Mouse (Mus musculus) heart, postnatal 14 days (tissue): ENCODE measurements around the gene Tmem59. TPM values are rescaled to one million over a fixed set of nuclear protein-coding genes. Genes with fewer than 3 reads are reported as not detected.

Experiments used
- DNase-seq, 2 experiments: peaks; one replicate each; pipeline ENCODE4 v3.0.0; 2021 to 2022
- intact Hi-C: fragments of 180-260 bp; cut with DNase I; formaldehyde crosslinking; loops from one replicate; pipeline ENCODE4 v1.15.1; 2025
- long read RNA-seq, 2 experiments: library from polyadenylated mRNA; stranded (forward); transcript quantifications; one replicate each; pipeline ENCODE4 v2.0.0; 2021
- total RNA-seq, 2 experiments: library from RNA; stranded (reverse); gene quantifications; 2 replicates each; pipeline ENCODE4 v1.2.3; 2021

The Tmem59 gene
- total RNA-seq = 100 to 1,000 TPM; 149 to 155 TPM
- long read RNA-seq, experiment 1, transcript Tmem59-201 (8 exons, 1,775 nt) = major isoform, 383 of 391 reads
- long read RNA-seq, experiment 1, partial matches to known transcripts = 3 of 391 reads
- long read RNA-seq, experiment 1, other reads (novel, unspliced or antisense) = 4 of 391 reads
- long read RNA-seq, experiment 2, transcript Tmem59-201 (8 exons, 1,775 nt) = major isoform, 301 of 304 reads
- long read RNA-seq, experiment 2, partial matches to known transcripts = 0 of 304 reads
- long read RNA-seq, experiment 2, other reads (novel, unspliced or antisense) = 3 of 304 reads

DNA sequence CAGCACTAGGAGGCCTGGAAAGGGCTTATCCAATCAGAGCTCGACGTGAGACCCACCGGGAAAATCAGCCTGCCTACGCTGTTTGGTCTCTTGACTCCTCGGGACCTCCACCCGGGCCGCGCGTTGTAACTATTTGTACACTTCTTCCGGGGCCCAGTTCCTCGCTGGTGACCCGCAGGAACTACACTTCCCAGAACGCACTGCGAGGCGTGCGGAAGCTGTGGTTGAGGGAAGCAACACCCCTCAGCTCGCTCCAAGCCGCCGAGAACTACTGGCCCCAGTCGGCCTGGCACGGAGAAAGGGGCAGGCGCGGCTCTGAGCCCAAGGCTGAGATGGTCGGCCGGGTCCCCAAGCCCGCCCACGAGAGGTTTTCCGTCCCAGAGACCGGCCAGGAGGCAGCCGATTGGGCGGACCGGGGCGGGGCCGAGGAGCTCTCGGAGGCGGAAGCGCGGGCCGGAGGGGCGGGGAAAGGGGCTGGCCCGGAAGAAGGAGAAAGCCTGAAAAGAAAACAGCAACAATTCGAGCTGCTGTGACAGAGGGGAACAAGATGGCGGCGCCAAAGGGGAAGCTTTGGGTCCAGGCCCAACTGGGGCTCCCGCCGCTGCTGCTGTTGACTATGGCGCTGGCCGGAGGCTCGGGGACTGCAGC is at the start of gene Tmem59:
Tmem59 (plus strand) TSS at position 218 of the 648 bp plus-strand sequence.
- peak; percentile 98 for DNase-seq
- intact Hi-C loops = loop anchor here (2.0 to 5.0 kb wide), 2 partner anchors 74 to 136 kb away; partner anchors contain the start of genes Hspb11, Lrrc42 and Yipf1

DNA sequence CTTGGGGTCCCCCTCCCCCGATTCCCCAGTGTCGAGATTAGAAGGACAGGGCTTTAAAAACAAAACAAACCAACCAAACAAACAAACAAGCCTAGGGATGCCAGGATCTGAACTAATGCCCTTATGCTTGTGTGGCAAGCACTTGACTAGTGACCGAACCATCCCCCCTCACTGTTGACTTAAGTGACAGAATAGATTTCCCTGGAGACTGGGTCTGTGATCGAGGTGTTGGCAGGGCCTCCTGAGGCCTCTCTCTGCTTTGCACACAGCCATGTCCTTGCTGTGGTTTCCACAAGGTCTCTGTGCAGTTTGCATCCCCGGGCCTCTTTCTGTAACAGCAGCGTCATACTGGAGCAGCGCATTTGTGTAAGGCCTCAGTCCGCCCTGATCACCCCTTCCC is 48.8 kb upstream of the Tmem59 start:
- intact Hi-C loops = no loop called here
- no peak for DNase-seq

DNA sequence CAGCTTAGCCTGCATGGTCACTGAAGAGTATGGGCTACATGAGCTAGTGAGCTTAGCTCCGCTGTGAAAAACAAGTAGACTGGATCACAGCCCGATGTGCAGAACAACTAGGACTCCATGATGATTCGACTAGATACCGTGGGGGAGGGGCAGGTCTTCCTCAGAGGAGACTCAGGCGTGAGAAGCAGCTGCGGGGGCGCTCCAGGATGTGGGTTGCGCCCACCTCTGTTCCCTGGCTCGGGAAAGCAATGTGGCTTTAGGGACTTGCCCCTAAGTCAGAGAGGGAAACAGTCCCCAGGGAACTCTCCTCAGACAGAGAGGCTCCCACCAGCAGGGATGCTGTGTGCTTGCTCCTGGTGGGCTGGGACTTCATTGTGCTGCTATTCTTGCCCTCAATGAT is 47.7 kb upstream of the Tmem59 start:
- peak; percentile 21 to 25 for DNase-seq
- intact Hi-C loops = no loop called here

DNA sequence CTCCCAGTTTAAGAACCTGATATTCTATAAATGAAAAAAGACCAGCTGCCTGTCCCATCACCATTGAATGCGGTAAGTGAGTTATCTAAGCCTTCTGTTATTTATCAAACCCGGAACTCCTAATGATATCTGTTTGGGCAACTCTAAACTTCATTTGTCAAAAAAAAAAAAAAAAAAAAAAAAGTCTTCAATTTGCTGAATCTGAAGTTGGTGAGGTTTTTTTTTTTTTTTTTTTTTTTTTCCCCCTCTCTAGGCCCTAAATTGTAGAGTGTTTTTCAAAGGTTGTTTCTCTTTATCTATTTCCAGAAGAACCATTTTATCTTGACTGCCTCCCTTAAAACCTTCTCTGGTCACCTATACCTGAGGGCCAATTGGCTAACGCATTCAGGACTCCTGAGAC is 43.3 kb upstream of the Tmem59 start:
- intact Hi-C loops = no loop called here
- DNase-seq = no peak

DNA sequence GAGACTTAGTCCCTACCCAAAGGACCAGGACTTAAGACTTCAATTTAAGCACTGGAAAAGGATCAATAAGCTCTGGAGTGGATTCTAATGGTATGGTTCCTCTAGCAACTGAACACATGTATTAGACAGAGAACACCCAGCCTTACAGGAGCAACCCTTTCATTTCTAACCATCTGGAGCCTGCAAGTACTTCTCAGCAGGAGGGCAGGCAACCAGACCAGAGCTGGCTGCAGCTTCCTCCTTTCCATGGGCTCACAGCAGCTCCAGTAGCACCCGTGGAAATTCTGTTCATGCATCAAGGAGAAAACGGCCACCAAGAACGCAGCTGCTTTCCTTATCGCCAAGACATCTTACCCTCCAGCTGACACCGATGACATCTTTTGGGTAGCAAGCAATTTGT is 42.5 kb upstream of the Tmem59 start:
- no peak for DNase-seq
- intact Hi-C loops = no loop called here

DNA sequence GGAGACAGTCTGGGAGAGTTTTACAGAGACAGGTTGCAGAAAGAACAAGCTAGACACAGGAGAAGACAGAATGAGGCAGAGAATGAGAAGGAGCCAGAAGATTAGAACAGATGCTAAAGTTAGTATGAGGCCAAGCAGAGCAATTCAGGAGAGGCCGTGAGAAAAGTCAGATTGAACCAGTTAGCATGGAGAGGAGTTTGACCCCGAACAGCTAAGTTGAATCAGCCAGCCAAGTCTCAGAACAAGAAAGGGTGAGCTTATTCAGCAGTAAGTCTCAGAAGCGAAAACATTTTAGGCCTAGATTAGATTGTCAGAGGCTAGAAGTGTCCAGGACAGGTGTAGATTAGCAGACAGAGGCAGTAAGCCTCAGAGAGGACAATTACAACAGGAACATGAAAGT is 41.7 kb upstream of the Tmem59 start:
- DNase-seq = no peak
- intact Hi-C loops = no loop called here

DNA sequence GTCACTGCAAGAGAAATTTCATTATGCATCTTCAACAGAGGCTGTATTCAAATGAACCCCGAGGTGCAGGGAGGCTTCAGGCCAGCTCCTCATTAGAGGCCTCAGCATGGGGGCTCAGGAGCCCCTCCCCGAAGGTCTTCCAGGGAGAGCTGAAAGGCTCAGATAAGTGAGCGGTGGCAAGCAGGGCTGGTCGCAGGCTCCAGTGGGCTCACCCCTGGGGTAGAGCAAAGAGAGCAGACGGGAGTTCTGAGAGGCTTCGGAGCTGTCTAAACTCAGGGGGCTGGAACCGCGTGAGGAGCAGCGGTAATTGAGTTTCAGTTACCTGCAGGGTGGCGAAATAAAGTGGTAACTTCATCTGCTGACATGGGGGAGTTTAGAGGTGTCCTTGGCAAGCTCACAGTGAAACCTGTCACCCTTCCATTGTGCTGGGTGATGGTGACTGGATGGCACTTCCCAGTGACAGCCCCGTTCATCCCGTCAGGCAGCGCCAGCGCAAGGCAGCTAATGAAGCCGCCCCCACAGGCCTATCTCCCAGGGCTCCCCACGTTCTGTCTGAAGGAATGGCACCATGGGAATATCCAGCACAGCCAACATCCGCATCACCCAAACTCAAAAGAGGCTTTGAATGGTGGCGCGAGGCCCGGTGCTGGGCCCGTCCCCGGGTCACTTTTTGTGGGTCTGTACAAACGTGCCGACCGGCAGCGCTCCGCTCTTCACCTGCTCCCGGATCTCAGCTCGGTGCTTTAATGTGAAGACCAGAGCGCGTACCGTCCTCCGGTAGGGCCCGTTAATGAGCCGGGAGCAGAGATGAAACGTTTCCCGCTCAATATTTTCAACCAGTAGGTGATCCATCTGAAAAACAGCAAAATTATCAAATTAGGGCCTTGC is 39.0 kb upstream of the Tmem59 start:
- intact Hi-C loops = no loop called here
- DNase-seq = no peak

DNA sequence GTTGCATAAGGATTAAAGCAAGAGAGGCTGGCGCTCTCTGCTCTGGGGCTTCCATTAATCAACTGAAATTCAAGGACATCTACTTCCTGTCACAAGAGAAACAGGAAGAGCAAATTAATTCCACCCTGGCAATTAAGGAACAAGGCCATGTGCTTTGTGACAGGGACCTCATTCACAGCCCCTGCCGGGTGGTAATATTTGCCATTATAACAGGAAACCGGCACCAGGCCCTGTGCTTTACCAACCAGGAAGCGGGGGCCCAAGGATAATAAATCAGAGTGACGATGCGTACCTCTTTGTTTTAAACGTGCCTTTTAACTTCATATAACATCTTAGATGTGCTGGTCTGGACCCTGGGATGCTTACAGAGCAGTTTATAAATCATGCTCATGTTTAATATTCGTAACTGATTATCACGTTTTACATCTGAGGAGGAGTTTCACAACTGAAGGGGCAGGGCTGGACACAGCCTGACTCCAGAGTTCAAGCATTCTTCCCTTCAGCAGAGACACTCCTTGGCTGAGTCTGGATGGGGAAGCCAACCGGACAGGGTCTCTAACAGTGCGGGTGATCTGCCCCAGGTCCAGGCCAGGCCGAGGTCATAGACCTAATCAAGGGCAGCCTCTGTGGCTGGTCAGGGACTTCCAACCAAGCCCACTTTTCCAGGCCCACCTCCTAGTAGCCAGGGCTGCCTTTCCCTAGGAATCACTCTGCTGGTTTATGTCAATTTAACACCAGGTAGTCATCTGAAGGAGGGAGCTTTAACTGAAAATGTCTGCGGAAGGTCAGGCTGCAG is 38.2 kb upstream of the Tmem59 start:
- intact Hi-C loops = no loop called here
- DNase-seq = no peak

DNA sequence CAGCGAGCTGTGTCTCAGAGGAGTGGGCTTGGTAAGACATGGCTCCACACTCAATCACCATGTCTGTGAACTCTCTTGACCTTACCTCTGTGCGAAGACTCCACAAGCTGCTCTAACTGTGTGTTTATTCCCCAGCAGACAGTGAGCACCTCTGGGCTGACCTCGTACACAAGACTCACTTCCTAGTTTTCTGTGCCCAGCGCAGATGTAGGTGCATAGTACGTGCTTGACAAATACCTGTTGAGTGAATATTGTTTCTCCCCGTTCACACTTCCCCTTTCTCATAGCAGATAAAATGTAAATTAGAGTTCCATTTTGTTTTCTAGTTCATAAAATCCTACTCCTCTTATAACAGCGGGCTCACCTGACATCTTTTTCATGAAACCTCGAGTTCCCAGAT is 34.7 kb upstream of the Tmem59 start:
- no peak for DNase-seq
- intact Hi-C loops = no loop called here

DNA sequence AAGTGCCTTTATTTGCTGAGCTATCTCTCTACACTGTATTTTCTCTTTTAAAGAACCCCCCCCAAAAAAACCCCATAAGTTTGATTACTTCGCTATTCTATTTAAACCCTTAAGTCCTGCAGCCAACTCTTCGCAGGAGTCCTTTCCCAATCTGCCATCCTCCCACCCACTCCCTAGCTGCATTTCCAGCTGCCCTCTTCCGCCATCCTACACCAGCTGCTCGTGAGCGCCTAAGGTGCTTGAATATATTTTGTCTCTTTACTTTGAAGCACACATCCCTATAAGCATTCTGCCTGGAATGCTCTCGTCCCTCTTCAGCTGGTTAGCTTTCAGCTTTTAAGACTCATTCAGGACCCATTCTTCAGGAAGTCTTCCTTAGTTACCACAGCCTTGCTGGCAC is 27.2 kb upstream of the Tmem59 start:
- intact Hi-C loops = no loop called here

DNA sequence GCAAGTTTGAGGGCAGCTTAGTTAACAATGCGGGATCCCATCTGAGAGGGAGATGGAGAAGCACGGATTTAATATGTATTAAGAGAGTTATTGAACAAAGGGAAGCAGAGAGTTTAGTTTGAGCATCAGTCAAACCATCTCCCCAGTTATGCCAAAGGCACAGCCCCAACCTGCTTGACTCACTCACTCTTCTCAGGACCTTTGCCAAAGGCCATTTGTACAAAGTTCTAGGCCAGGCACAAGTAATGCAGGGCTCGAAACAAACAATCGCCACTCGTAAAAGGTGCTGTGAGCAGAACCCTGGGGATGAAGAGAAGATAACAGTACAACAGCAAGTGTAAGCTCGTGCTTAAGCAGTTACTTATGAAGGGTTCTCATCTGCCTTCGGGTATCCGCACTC is 25.6 kb upstream of the Tmem59 start:
- DNase-seq = no peak
- intact Hi-C loops = no loop called here

More for the DNA sequence above, 27.2 kb upstream of the Tmem59 start:
- DNase-seq = no peak

DNA sequence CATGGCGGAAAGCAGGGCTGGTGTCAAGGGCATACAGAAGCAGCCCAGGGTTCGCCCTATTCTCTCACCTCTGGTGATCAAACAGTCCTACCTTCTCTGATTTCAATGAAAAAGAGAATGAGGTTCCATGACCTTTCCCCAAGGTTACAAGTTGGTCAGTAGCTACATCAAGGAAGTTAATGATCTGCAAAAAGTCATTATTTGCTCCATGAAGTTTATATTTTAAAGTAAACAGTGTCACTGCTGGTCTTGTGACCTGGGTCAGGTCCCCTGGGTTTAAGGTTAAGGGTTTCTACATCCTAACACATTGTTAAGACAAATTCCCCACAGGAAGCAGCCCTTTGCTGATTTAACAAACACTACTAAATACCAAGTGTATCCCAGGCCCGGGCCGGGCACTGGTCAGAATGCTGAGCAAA is 21.2 kb upstream of the Tmem59 start:
- DNase-seq = no peak
- intact Hi-C loops = no loop called here

DNA sequence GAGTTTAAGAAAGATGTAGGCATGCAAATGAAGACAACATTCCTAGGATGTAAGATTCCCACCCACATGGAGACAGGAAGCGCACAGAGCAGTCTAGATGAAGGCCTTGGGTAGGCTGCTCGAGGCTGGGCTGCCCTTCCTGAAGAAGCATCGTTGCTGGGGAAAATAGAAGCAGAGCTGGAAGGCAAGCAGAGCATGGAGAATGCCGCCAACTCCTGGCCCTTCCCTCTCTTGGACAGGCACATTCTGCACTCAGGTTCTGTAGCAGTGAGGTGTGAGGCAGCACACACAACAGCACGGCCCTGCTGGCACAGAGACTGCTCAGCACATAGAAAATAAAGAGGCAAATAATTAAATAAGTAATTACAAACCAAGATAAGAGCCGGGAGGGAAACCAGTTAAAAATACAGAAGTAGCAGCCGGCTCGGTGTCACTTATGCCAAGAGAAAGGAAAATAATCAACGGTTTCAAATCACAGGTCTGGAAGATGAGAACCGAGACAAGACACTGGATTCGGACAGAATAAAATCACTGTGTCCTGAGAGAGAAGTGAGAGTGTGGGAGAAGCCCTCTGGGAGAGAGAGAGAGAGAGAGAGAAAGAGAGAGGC is 18.9 kb upstream of the Tmem59 start:
- intact Hi-C loops = no loop called here
- DNase-seq = no peak

DNA sequence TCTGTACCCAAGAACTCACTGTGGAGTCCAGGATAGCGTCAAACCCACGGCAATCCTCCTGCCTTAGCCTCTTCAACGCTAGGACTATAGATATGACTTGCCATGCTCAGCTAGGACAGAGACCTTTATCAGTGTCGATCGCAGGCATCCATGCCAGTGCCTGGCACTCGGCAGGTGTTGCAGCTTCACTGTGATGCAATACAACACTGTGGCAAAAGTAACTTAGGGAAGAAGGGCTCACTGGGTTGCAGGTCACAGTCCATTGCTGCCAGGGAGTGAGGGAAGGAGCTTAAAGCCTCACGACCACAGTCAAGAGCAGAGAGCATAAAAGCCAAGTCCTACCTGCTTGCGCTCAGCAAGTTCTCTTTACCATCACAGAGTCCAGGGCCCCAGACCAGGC is 18.0 kb upstream of the Tmem59 start:
- DNase-seq = no peak
- intact Hi-C loops = loop anchor here (5.0 to 10.0 kb wide), 5 partner anchors 93 to 548 kb away; partner anchors contain the start of genes Acot11, Cyb5rl and Mrpl37

DNA sequence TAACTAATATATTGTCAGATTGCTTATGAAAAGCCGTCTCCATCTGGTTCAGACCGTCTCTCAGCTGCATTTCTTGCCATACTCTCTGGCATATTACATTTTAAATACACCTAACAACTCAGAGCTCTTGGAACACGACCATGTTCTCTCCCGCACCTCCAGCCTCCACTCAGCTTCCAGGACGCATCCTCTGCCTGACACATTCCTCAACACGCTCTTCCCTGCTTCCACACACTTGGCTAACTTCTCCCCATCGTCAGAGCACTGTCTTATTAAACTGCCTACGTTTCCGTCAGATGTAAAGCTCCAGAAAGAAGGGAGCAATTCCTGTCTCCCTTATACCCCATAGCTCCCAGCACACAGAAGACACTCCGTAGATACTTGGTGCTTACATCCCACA is 14.9 kb upstream of the Tmem59 start:
- no peak for DNase-seq
- intact Hi-C loops = loop anchor here (2.0 to 10.0 kb wide), 6 partner anchors 96 to 551 kb away; partner anchors contain the start of genes Acot11, Cyb5rl and Mrpl37

DNA sequence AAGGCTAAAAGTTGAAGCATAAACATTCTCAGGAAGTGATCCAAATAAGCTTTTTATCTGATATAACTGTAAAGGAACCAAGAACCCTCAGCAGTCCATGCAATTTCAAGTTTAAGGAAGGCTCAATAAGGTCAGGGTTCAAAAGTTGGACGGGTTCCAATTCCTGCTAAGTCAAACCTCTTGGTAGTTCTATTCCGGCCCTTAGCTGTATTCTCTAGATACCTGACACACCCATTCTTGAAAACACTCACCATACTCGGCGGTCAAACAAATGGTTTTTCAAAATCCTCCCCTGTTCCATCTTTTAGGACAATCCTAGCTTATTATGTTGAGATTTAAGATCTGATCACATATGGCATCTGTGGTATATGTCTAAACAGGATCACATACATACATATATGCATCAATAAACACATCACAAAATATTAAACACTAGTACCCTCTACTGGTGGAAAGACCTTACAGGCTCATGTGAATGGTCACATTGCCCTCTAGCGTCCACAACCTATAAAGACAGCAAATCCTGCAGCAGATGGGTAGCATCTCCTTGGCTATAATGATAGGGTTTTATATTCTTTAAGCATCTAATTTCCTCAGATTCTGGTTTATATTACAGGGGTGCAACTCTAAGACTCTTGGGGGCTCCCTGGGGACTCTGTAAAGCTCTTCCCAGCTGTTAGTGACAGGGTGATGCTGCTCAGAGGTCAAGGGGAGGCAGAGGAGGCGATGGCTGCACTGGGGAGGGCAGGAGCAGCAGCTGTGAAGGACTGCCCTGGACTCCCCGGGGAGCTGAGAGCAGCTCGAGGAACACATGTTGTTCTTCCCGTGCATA is 14.2 kb upstream of the Tmem59 start:
- intact Hi-C loops = loop anchor here (1.0 to 10.0 kb wide), 9 partner anchors 97 to 552 kb away; partner anchors contain the start of genes Acot11, Cyb5rl, Mrpl37 and Ssbp3
- peak; percentile 64 to 77 for DNase-seq

DNA sequence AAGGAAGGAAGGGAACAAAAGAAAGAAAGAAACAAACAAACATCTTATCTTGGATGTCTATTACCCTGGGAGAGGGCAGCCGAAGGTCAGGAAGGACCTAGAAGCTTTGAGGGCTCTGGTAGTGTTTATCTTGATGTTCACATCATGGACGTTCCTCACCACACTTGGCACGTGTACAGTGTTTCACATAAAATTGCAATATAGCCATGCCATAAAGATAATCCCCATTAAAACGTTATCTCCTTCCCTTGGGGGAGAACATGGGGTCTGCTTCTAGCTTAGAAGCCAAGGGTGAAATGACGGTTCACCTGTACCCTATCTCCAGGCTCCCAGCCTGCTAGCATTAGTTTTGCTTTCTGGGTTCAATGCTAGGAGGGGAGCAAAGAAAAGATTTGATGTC is 11.5 kb upstream of the Tmem59 start:
- intact Hi-C loops = loop anchor here (10.0 kb wide), 1 partner anchor 362 kb away; the partner anchor contains the start of gene Acot11

DNA sequence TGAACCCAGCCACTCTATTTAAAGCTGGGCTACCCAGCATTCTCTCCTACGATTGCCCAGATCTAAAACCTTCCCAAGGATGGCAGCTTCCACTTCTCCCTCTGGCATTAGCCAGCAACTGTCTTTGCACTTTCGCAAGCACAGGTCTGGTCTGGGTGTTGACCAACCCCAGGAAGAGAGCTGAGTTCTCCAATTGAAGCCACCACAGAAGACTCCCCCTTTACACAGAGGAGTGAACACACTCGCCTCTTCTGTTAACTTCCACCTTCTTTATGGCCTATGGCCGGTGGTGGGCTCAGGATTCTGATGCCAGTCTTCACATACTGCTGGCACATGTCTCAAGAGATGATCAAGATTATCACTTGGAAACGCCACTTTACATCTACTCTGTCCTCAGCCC is 10.4 kb upstream of the Tmem59 start:
- no peak for DNase-seq
- intact Hi-C loops = loop anchor here (10.0 kb wide), 1 partner anchor 363 kb away; the partner anchor contains the start of gene Acot11

More for the DNA sequence above, 11.5 kb upstream of the Tmem59 start:
- no peak for DNase-seq
